Mouse (Mus musculus): ENCODE data around the gene Dzip1. TPM values are rescaled to one million over a fixed set of nuclear protein-coding genes. Genes with fewer than 3 reads are reported as not detected.
A peak's percentile ranks its signal among the peaks of the same experiment; 100 is the strongest.

Gene Dzip1
- total RNA-seq (2021) (10 to 100 TPM; 12.5 to 13.5 TPM), polyA plus RNA-seq (2012; rRNA removed) (12.5 and 14.6 TPM in 2 replicates)
- long read RNA-seq, partial matches to known transcripts, result 2 of 2 reads
- long read RNA-seq, other reads (novel, unspliced or antisense), result 0 of 2 reads

DNA sequence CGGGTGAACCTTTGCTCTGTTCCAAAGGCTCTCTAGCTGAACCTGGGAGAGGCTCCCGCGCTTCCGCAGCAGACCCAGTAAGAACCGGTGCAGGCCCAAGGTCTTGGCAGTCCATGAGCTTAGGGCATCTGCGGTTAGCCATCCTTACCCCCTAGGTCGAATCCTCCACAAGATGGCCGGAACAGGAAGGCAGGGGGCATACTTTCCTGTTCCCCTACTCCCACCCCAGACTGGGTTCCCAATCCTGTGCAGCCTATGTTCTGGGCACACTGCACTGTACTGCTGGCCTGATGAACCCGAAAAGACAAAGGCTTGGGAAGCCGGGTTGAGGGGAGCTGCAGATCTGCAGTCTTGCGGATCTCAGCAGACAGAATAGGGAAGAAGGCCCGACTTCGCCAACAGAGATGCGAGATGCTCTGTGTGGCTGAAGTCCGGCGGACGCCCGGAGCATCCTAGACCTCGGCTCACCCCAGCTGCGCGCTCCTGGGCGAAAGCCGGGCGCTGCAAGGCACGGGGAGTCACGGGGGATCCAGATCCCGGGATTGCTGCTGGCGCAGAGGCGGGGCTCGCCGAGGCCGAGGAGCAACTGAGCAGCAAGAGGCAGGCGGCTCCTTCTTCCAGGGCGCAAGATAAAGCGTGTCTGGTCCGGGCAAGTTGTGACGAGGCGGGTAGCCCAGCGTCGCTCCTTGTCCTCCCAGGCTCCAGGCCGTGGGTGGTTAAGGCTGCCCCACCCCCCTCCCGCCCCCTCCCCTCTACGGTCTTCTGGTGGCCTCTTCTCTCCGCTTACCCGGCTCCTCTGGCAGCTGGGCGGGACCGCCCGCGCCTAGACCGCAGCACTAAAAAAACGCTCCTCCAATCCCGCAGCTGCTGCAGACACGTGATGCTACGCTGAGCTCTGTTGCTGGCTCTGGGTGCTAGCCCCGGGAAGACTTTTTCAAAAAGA lies at the start of gene Dzip1:
Dzip1 (minus strand) TSS at position 788 of the 943 bp plus-strand sequence.
- peak; percentile 88 for DNase-seq

DNA sequence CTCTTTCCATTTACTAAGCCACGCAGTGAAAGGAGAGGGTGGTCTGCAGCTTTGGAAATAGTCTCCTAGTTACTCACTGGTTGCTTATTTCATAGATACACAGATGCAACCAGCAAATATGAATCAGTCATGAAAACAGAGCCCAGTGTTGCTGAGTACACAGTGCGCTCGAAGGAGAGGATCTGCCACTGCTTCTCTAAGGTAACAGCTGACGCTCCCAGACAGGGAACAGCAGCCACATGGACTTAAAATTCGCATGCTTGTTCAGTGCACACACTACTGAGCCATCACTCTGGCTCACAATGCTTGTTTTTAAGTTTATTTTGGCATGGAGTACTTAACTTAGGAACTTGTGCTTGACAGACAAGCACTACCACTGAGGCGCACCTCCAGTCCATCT lies 47.0 kb upstream of the Dzip1 start:
- DNase-seq, result no peak

DNA sequence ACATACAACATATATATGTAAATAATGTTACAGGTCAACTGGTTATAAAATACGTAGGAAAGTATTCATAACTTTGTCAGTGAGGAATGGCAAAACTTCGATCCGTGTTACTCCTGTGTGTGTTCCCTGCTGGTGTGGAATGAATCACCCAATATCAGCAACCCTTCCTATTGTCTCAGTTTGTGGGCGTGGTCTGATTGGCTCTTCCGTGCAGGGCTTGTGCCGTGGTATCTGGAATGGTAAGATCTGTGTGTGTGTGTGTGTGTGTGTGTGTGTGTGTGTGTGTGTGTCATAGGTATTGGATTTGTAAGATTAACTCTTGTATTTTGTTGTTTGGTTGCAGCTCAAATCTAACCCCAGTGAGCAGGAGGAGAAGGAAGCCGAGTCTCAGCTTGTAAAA lies 42.4 kb upstream of the Dzip1 start:
- no peak for DNase-seq

- no peak for DNase-seq
Observed at GRCm38 (mm10) chr14:118965356-118966000, 40.2 kb upstream of the Dzip1 start.

- DNase-seq, result no peak
Observed at GRCm38 (mm10) chr14:118958010-118958409, 32.8 kb upstream of the Dzip1 start.

- peak; percentile 30 for DNase-seq
Observed at GRCm38 (mm10) chr14:118951912-118952583, 26.8 kb upstream of the Dzip1 start.

- no peak for DNase-seq
Observed at GRCm38 (mm10) chr14:118948841-118949240, 23.6 kb upstream of the Dzip1 start.

DNA sequence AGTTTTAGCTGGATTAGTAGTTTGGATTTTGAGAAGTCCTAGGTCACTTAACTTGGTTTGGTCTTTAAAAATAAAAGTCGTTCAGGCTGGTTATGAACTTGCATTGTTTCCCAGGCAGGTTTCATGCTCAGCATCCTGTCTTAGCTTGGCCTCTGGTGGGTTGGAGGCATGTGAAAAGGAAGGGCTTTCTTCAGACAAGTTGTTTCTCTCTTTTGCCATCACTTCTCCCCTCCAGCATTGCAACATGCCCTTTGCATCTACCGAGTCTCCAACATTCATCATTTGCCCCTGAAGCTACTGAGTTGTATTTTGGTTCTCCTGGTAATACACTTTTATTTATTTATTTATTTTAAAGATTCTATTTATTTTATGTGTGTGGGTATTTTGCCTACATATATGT lies 19.4 kb upstream of the Dzip1 start:
- DNase-seq, result no peak

- peak; percentile 37 for DNase-seq
Observed at GRCm38 (mm10) chr14:118942076-118942475, 16.8 kb upstream of the Dzip1 start.

GRCm38 (mm10) chr14:118940796-118941495 lies 15.7 kb upstream of the Dzip1 start:
- no peak for DNase-seq

DNA sequence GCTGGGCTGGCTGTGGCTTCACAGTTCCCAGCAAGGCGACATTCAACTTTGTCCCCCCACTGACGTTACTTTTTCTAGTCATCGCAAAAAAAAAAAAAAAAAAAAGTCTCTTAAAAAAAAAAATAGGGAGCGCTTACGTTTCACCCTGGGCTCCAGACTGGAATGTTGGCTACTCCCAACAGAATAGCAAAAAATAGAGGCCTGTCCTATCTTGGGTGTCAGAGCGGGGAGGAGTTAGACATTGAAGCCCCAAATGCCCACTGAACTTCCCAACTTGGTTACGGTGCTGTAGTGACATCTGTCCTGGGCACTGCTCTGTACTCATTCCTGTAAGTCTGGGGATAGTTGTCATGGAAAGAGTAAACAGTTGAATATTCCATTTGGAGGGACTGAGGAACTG lies 13.3 kb upstream of the Dzip1 start:
- DNase-seq, result peak; percentile 41

- peak; percentile 100 for DNase-seq
Observed at GRCm38 (mm10) chr14:118937533-118938492, 12.6 kb upstream of the Dzip1 start, which contains the start of gene Dnajc3. Gene Dnajc3, plus strand, starts transcription at chr14:118937976.

GRCm38 (mm10) chr14:118936952-118937351 lies 11.7 kb upstream of the Dzip1 start:
- no peak for DNase-seq

- DNase-seq, result no peak
Observed at GRCm38 (mm10) chr14:118936236-118936635, 11.0 kb upstream of the Dzip1 start.

DNA sequence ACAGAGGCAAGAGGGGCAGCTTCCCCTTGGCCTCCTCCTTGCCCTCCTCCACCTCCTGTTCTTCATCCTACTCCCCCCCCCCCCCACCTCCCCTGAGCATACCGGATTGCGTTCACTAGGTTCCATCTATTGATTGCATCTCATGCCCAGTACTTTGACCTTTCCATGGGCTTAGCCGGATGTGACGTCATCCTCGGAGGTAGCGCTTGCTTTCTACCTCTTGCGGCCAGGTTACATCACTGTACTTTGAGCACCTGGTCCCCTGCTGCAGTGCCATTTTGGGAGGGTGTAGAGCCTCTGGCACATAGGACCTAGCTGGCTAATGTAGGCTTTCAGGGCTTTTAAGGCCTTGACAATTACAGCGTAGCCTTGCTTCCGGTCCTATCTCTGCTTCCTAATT lies 9.4 kb upstream of the Dzip1 start:
- DNase-seq, result no peak

DNA sequence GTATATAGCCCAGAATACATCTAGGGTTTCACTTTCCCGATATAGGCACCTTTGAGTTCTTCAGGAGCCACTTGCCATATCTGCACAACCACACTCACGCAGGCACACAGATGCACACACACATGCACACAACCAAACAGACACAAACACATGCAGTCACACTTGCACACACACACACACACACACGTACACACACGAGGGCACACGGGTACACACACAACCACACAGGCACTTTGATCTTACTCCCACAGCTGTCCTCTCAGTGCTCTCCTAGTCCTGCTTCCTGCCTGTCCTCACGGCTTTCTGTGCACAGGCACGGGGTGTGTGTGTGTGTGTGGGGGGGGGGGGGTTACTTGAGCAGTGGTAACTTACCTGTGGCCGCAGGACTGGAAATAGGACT lies 7.7 kb upstream of the Dzip1 start:
- DNase-seq, result no peak

GRCm38 (mm10) chr14:118931181-118931580 lies 5.9 kb upstream of the Dzip1 start:
- DNase-seq, result no peak

- no peak for DNase-seq
Observed at GRCm38 (mm10) chr14:118930777-118931176, 5.5 kb upstream of the Dzip1 start.

GRCm38 (mm10) chr14:118929779-118930178 lies 4.5 kb upstream of the Dzip1 start:
- no peak for DNase-seq

GRCm38 (mm10) chr14:118928565-118928964 lies 3.3 kb upstream of the Dzip1 start:
- no peak for DNase-seq
